Mouse (Mus musculus): ENCODE results near the gene Nxt1. TPM values are rescaled to one million over a fixed set of nuclear protein-coding genes. Genes with fewer than 3 reads are reported as not detected.

Gene Nxt1
- polyA plus RNA-seq, 1 experiment from 2014 or later: 61.3 TPM

- Histone ChIP-seq H3K4me3 (ENCODE audit: low read length) (no peak overlapping the region), H3K27ac (ENCODE audit: low read length) (no peak overlapping the region), H3K4me1 (ENCODE audit: control insufficient read depth, insufficient read depth, low read length) (peaks cover 18% of the 10 kb centered on the region), H3K4me2 (ENCODE audit: low read depth, low read length) (no peak overlapping the region), H3K36me3 (ENCODE audit: control insufficient read depth, insufficient read depth) (peaks cover 41% of the 10 kb centered on the region), H3K9me3 (replicated peaks; ENCODE audit: control insufficient read depth, low read length) (no peaks in the 10 kb centered on the region), H3K27me3 (ENCODE audit: control insufficient read depth, insufficient read depth, low read length) (no peaks in the 10 kb centered on the region), H3K9ac (ENCODE audit: low read length) (no peak overlapping the region)
- no peak for ATAC-seq (replicated peaks; ENCODE audit: extremely low read depth, insufficient read depth, low FRiP score)
- 88% methylated on average over 2 of the region's 2 CpGs for WGBS
Measured at GRCm38 (mm10) chr2:148684972-148685371, 12.6 kb downstream of the Nxt1 start.

GRCm38 (mm10) chr2:148685709-148686108 lies 13.3 kb downstream of the Nxt1 start:
- 89% methylated on average over 3 of the region's 3 CpGs for WGBS
- H3K9ac ChIP-seq (ENCODE audit: low read length): no peak overlapping the region
- H3K9me3 ChIP-seq (replicated peaks; ENCODE audit: control insufficient read depth, low read length): no peaks in the 10 kb centered on the region
- H3K4me2 ChIP-seq (ENCODE audit: low read depth, low read length): no peak overlapping the region
- no peak overlapping the region for H3K27ac ChIP-seq (ENCODE audit: low read length)
- no peak overlapping the region for H3K4me3 ChIP-seq (ENCODE audit: low read length)
- no peaks in the 10 kb centered on the region for H3K27me3 ChIP-seq (ENCODE audit: control insufficient read depth, insufficient read depth, low read length)
- peaks cover 48% of the 10 kb centered on the region for H3K36me3 ChIP-seq (ENCODE audit: control insufficient read depth, insufficient read depth)
- no peak for ATAC-seq (replicated peaks; ENCODE audit: extremely low read depth, insufficient read depth, low FRiP score)
- peaks cover 13% of the 10 kb centered on the region for H3K4me1 ChIP-seq (ENCODE audit: control insufficient read depth, insufficient read depth, low read length)

DNA sequence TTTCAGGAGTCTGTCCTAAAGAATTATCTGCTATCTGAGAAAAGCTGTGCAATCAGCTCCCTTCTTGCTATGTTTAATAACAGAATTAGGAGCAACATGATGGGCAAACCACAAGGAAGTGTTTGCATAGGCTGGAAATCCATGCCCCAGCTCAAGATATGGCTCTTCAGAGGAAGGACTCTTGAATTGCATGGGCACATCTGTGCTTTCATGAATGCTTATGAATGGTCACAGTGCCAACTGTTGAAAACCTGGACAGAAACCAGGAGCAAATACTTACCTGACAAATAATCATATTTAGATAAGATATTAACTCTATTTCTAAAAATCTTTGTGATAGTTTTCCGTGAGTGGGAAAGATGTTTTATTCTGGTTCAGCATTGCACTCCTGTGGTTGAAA lies 14.5 kb downstream of the Nxt1 start:
- Histone ChIP-seq H3K9ac (ENCODE audit: low read length) (no peak overlapping the region), H3K4me1 (ENCODE audit: control insufficient read depth, insufficient read depth, low read length) (peaks cover 10% of the 10 kb centered on the region), H3K27ac (ENCODE audit: low read length) (no peak overlapping the region), H3K27me3 (ENCODE audit: control insufficient read depth, insufficient read depth, low read length) (no peaks in the 10 kb centered on the region), H3K9me3 (replicated peaks; ENCODE audit: control insufficient read depth, low read length) (no peaks in the 10 kb centered on the region), H3K4me2 (ENCODE audit: low read depth, low read length) (no peak overlapping the region), H3K4me3 (ENCODE audit: low read length) (no peak overlapping the region), H3K36me3 (ENCODE audit: control insufficient read depth, insufficient read depth) (peaks cover 60% of the 10 kb centered on the region)
- WGBS: 54% methylated on average over 1 of the region's 1 CpGs
- no peak for ATAC-seq (replicated peaks; ENCODE audit: extremely low read depth, insufficient read depth, low FRiP score)

- H3K4me2 ChIP-seq (ENCODE audit: low read depth, low read length): no peak overlapping the region
- no peak overlapping the region for H3K27ac ChIP-seq (ENCODE audit: low read length)
- no peaks in the 10 kb centered on the region for H3K27me3 ChIP-seq (ENCODE audit: control insufficient read depth, insufficient read depth, low read length)
- ATAC-seq (replicated peaks; ENCODE audit: extremely low read depth, insufficient read depth, low FRiP score): no peak
- no peak overlapping the region for H3K9ac ChIP-seq (ENCODE audit: low read length)
- 88% methylated on average over 5 of the region's 5 CpGs for WGBS
- H3K4me3 ChIP-seq (ENCODE audit: low read length): no peak overlapping the region
- H3K9me3 ChIP-seq (replicated peaks; ENCODE audit: control insufficient read depth, low read length): no peaks in the 10 kb centered on the region
- H3K4me1 ChIP-seq (ENCODE audit: control insufficient read depth, insufficient read depth, low read length): no peaks in the 10 kb centered on the region; the same call in 1 of the 2 replicates
- H3K36me3 ChIP-seq (ENCODE audit: control insufficient read depth, insufficient read depth): peaks cover 67% of the 10 kb centered on the region
Measured at GRCm38 (mm10) chr2:148687971-148688370, 15.6 kb downstream of the Nxt1 start.

GRCm38 (mm10) chr2:148689444-148690140 lies 17.2 kb downstream of the Nxt1 start:
- WGBS: 94% methylated on average over 6 of the region's 6 CpGs

GRCm38 (mm10) chr2:148690291-148690690 lies 17.9 kb downstream of the Nxt1 start:
- H3K4me3 ChIP-seq (ENCODE audit: low read length): no peak overlapping the region
- 89% methylated on average over 3 of the region's 3 CpGs for WGBS
- no peak overlapping the region for H3K27ac ChIP-seq (ENCODE audit: low read length)
- peaks cover 53% of the 10 kb centered on the region for H3K36me3 ChIP-seq (ENCODE audit: control insufficient read depth, insufficient read depth)
- H3K4me2 ChIP-seq (ENCODE audit: low read depth, low read length): no peak overlapping the region
- H3K9ac ChIP-seq (ENCODE audit: low read length): no peak overlapping the region
- ATAC-seq (replicated peaks; ENCODE audit: extremely low read depth, insufficient read depth, low FRiP score): no peak
- H3K9me3 ChIP-seq (replicated peaks; ENCODE audit: control insufficient read depth, low read length): no peaks in the 10 kb centered on the region
- H3K4me1 ChIP-seq (ENCODE audit: control insufficient read depth, insufficient read depth, low read length): no peaks in the 10 kb centered on the region; the same call in 1 of the 2 replicates
- no peaks in the 10 kb centered on the region for H3K27me3 ChIP-seq (ENCODE audit: control insufficient read depth, insufficient read depth, low read length)

More at GRCm38 (mm10) chr2:148689444-148690140, 17.2 kb downstream of the Nxt1 start:
- H3K27ac ChIP-seq (ENCODE audit: low read length): no peak overlapping the region
- no peaks in the 10 kb centered on the region; the same call in 1 of the 2 replicates for H3K4me1 ChIP-seq (ENCODE audit: control insufficient read depth, insufficient read depth, low read length)
- peaks cover 55% of the 10 kb centered on the region for H3K36me3 ChIP-seq (ENCODE audit: control insufficient read depth, insufficient read depth)
- H3K4me2 ChIP-seq (ENCODE audit: low read depth, low read length): no peak overlapping the region
- H3K9me3 ChIP-seq (replicated peaks; ENCODE audit: control insufficient read depth, low read length): no peaks in the 10 kb centered on the region
- no peak overlapping the region for H3K4me3 ChIP-seq (ENCODE audit: low read length)
- ATAC-seq (replicated peaks; ENCODE audit: extremely low read depth, insufficient read depth, low FRiP score): no peak
- H3K9ac ChIP-seq (ENCODE audit: low read length): no peak overlapping the region
- H3K27me3 ChIP-seq (ENCODE audit: control insufficient read depth, insufficient read depth, low read length): no peaks in the 10 kb centered on the region

DNA sequence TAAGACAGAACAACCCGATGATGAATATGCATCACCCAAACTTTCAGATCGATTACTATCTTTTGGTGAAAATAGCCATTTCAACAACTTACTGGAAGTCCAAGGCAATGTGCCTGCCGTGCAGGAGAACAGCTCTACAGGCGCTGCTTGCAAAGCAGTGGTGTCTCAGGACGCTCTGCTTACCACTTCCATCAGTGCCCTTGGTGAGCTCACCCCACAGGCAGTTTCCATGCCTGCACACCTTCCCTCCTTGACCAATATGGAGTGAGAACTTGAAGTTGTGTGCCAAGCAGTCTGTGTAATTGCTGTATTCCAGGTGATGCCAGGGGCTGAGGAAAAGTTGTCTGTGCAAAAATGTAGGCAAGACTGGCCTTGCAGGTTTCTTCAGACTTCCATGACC lies 18.4 kb downstream of the Nxt1 start:
- Histone ChIP-seq H3K9me3 (replicated peaks; ENCODE audit: control insufficient read depth, low read length) (no peaks in the 10 kb centered on the region), H3K9ac (ENCODE audit: low read length) (no peak overlapping the region), H3K27ac (ENCODE audit: low read length) (no peak overlapping the region), H3K4me2 (ENCODE audit: low read depth, low read length) (no peak overlapping the region), H3K36me3 (ENCODE audit: control insufficient read depth, insufficient read depth) (peaks cover 51% of the 10 kb centered on the region), H3K27me3 (ENCODE audit: control insufficient read depth, insufficient read depth, low read length) (no peaks in the 10 kb centered on the region), H3K4me1 (ENCODE audit: control insufficient read depth, insufficient read depth, low read length) (no peaks in the 10 kb centered on the region; the same call in 1 of the 2 replicates), H3K4me3 (ENCODE audit: low read length) (no peak overlapping the region)
- ATAC-seq (replicated peaks; ENCODE audit: extremely low read depth, insufficient read depth, low FRiP score): no peak
- 87% methylated on average over 5 of the region's 5 CpGs for WGBS

DNA sequence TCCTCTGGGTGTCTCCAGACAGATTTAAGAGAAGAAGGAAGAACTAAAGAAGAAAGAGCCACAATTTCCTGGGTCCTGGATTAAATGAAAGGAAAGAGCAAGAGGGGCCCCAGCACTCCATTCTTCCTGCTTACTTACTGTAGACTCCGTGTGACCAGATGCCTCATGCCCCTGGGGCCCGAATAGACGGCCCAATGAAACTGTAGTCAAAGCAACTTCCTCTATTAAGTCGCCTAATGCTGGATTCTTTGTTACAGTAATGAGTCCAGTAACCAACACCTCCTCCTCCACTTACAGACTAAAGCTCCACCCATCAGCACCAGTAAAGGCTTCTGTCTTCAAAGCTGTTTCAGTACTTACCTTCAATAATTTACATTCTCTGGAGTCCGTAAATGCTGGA lies 26.2 kb downstream of the Nxt1 start:
- no peak overlapping the region for H3K27ac ChIP-seq (ENCODE audit: low read length)
- H3K27me3 ChIP-seq (ENCODE audit: control insufficient read depth, insufficient read depth, low read length): no peaks in the 10 kb centered on the region
- no peak for ATAC-seq (replicated peaks; ENCODE audit: extremely low read depth, insufficient read depth, low FRiP score)
- no peaks in the 10 kb centered on the region for H3K9me3 ChIP-seq (replicated peaks; ENCODE audit: control insufficient read depth, low read length)
- H3K9ac ChIP-seq (ENCODE audit: low read length): no peak overlapping the region
- peaks cover 30% of the 10 kb centered on the region for H3K36me3 ChIP-seq (ENCODE audit: control insufficient read depth, insufficient read depth)
- 82% methylated on average over 5 of the region's 5 CpGs for WGBS
- H3K4me3 ChIP-seq (ENCODE audit: low read length): no peak overlapping the region
- no peak overlapping the region for H3K4me2 ChIP-seq (ENCODE audit: low read depth, low read length)
- no peaks in the 10 kb centered on the region for H3K4me1 ChIP-seq (ENCODE audit: control insufficient read depth, insufficient read depth, low read length)

- Histone ChIP-seq H3K4me2 (ENCODE audit: low read depth, low read length) (no peak overlapping the region), H3K27me3 (ENCODE audit: control insufficient read depth, insufficient read depth, low read length) (no peaks in the 10 kb centered on the region), H3K4me3 (ENCODE audit: low read length) (no peak overlapping the region), H3K9ac (ENCODE audit: low read length) (no peak overlapping the region), H3K9me3 (replicated peaks; ENCODE audit: control insufficient read depth, low read length) (no peaks in the 10 kb centered on the region), H3K4me1 (ENCODE audit: control insufficient read depth, insufficient read depth, low read length) (no peaks in the 10 kb centered on the region; the same call in 1 of the 2 replicates), H3K27ac (ENCODE audit: low read length) (no peak overlapping the region), H3K36me3 (ENCODE audit: control insufficient read depth, insufficient read depth) (peaks cover 4% of the 10 kb centered on the region)
- WGBS: 77% methylated on average over 15 of the region's 15 CpGs
- no peak; the same call in 1 of the 2 replicates for ATAC-seq (replicated peaks; ENCODE audit: extremely low read depth, insufficient read depth, low FRiP score)
Measured at GRCm38 (mm10) chr2:148706409-148707201, 34.2 kb downstream of the Nxt1 start.

Data from heart, embryonic 16.5 days (tissue).